Mouse (Mus musculus) ES-Bruce4 (cell line): ENCODE data around the gene Phf20.

Source experiments
- CTCF ChIP-seq: IDR thresholded peaks from one replicate; pipeline ENCODE4 v1.8.1; 2011; ENCODE audit warnings: low read depth, low read length
- EP300 ChIP-seq: IDR thresholded peaks from 2 replicates; pipeline ENCODE4 v1.6.1; 2011; ENCODE audit warnings: low read depth, low read length; ENCODE audit not compliant: insufficient read depth
- POLR2A ChIP-seq: IDR thresholded peaks from one replicate; pipeline ENCODE4 v1.8.1; 2011; ENCODE audit warnings: low read length; ENCODE audit not compliant: insufficient read depth

DNA sequence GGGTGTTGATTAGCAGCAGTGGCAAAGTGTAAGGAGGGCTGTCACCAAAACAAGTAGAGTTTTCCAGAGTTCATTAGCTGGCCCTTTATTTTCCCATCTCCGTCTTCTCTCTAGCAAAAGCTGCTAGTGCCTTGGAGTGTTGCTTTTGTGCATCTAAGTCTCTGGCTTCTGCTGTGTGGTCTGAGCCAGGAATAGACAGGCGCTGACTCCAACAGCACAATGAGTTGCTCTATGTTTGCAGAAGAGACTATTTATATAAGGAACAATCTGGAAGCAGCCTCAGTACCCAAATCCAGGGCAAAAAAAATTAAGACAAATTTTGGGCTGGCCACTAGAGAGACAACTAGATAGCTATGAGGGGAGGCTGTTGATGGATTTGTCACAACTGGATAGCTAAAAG, 45.4 kb downstream of the Phf20 start:
- TF ChIP-seq CTCF (no peak), POLR2A (no peak), EP300 (no peak)
